Mouse (Mus musculus) intestine, embryonic 15.5 days (tissue): ENCODE measurements at regions not wholly inside any gene's neighbourhood (a gene's known extent, or its start where the extent isn't known, plus 50 kb on each side); places are given as distances from the start of the nearest gene placed in this dataset.
A peak's percentile ranks its signal among the peaks of the same experiment; 100 is the strongest.

Source experiments
- ATAC-seq: fragments of 200-750 bp; cut with Nextera tagmentation; 2 replicates; pipeline ENCODE4 v1.8.0; 2017; ENCODE audit warnings: moderate TSS enrichment, moderate library complexity
- H3K27ac ChIP-seq: fragments of 300-500 bp; sonication (generic); 2 replicates; pipeline ENCODE4 v1.5.1; 2015; ENCODE audit warnings: mild to moderate bottlenecking, inconsistent platforms
- H3K27me3 ChIP-seq: fragments of 300-500 bp; sonication (generic); replicated peaks from 2 replicates; pipeline ENCODE4 v1.6.1; 2015; ENCODE audit warnings: inconsistent platforms
- H3K36me3 ChIP-seq: fragments of 300-500 bp; sonication (generic); 2 replicates; pipeline ENCODE4 v1.6.1; 2015; ENCODE audit warnings: inconsistent platforms
- H3K4me1 ChIP-seq: fragments of 300-500 bp; sonication (generic); replicated peaks from 2 replicates; pipeline ENCODE4 v1.6.1; 2015; ENCODE audit warnings: inconsistent platforms
- H3K4me2 ChIP-seq: fragments of 300-500 bp; sonication (generic); replicated peaks from 2 replicates; pipeline ENCODE4 v1.6.1; 2015; ENCODE audit warnings: mild to moderate bottlenecking, inconsistent platforms
- H3K4me3 ChIP-seq: fragments of 300-500 bp; sonication (generic); replicated peaks from 2 replicates; pipeline ENCODE4 v1.5.1; 2015; ENCODE audit warnings: inconsistent platforms
- H3K9ac ChIP-seq: fragments of 300-500 bp; sonication (generic); 2 replicates; pipeline ENCODE4 v1.6.1; 2015; ENCODE audit warnings: inconsistent platforms
- H3K9me3 ChIP-seq: fragments of 300-500 bp; sonication (generic); 2 replicates; pipeline ENCODE4 v1.6.1; 2016; ENCODE audit warnings: inconsistent platforms
- WGBS: fragments of 180-500 bp; shearing (Covaris S2); methylation state at CpG from one replicate; pipeline ENCODE4 v1.1.7; 2015; 5-methylcytosine and 5-hydroxymethylcytosine counted together

- H3K27me3 ChIP-seq: peaks cover 17% of the 10 kb centered on the region
These were observed 57.9 kb upstream of the Tnrc6c start for GRCm38 (mm10) chr11:117596201-117596600.

GRCm38 (mm10) chr11:117597754-117598153, 56.3 kb upstream of the Tnrc6c start:
- no peak overlapping the region for H3K27ac ChIP-seq
- H3K9ac ChIP-seq: no peak overlapping the region
- peaks cover 22% of the 10 kb centered on the region for H3K4me1 ChIP-seq
- H3K27me3 ChIP-seq: peaks cover 22% of the 10 kb centered on the region
- ATAC-seq: no peak
- no peaks in the 10 kb centered on the region for H3K36me3 ChIP-seq
- H3K9me3 ChIP-seq: no peaks in the 10 kb centered on the region
- 35% methylated on average over 5 of the region's 5 CpGs for WGBS
- H3K4me2 ChIP-seq: no peak overlapping the region
- H3K4me3 ChIP-seq: no peak overlapping the region

More at GRCm38 (mm10) chr11:117596201-117596600, 57.9 kb upstream of the Tnrc6c start:
- H3K36me3 ChIP-seq: no peaks in the 10 kb centered on the region
- H3K9ac ChIP-seq: no peak overlapping the region
- H3K4me1 ChIP-seq: peaks cover 22% of the 10 kb centered on the region
- H3K4me3 ChIP-seq: no peak overlapping the region
- 79% methylated on average over 6 of the region's 6 CpGs for WGBS
- no peak for ATAC-seq
- H3K27ac ChIP-seq: no peak overlapping the region
- no peaks in the 10 kb centered on the region for H3K9me3 ChIP-seq
- no peak overlapping the region for H3K4me2 ChIP-seq

GRCm38 (mm10) chr11:117598170-117598583, 55.9 kb upstream of the Tnrc6c start:
- Histone ChIP-seq H3K9ac (no peak overlapping the region), H3K4me2 (no peak overlapping the region), H3K36me3 (no peaks in the 10 kb centered on the region), H3K9me3 (no peaks in the 10 kb centered on the region), H3K4me3 (no peak overlapping the region), H3K4me1 (peaks cover 22% of the 10 kb centered on the region), H3K27ac (no peak overlapping the region), H3K27me3 (peaks cover 22% of the 10 kb centered on the region)
- WGBS: 17% methylated on average over 6 of the region's 6 CpGs
- ATAC-seq: no peak

- peaks cover 22% of the 10 kb centered on the region for H3K27me3 ChIP-seq
- peaks cover 22% of the 10 kb centered on the region for H3K4me1 ChIP-seq
- ATAC-seq: 0 out of 2 replicates have a peak, but pooled peaks have one; percentile 15
- WGBS: 9% methylated on average over 9 of the region's 9 CpGs
- peak overlapping the region; percentile 26 for H3K4me3 ChIP-seq
- H3K36me3 ChIP-seq: no peaks in the 10 kb centered on the region
- H3K9me3 ChIP-seq: no peaks in the 10 kb centered on the region
- H3K4me2 ChIP-seq: peak overlapping the region; percentile 63
- no peak overlapping the region for H3K27ac ChIP-seq
- peak overlapping the region; percentile 36 for H3K9ac ChIP-seq
These were observed 55.5 kb upstream of the Tnrc6c start for GRCm38 (mm10) chr11:117598610-117599009.

GRCm38 (mm10) chr11:117599049-117599787, 54.9 kb upstream of the Tnrc6c start:
- peak; percentile 49; the same call in 1 of the 2 replicates for ATAC-seq
- peak overlapping the region; percentile 26 for H3K4me3 ChIP-seq
- 8% methylated on average over 16 of the region's 16 CpGs for WGBS
- H3K4me1 ChIP-seq: peaks cover 22% of the 10 kb centered on the region
- H3K36me3 ChIP-seq: no peaks in the 10 kb centered on the region
- peak overlapping the region; percentile 63 for H3K4me2 ChIP-seq
- no peak overlapping the region for H3K27ac ChIP-seq
- no peaks in the 10 kb centered on the region for H3K9me3 ChIP-seq
- peaks cover 22% of the 10 kb centered on the region for H3K27me3 ChIP-seq
- H3K9ac ChIP-seq: peak overlapping the region; percentile 36

GRCm38 (mm10) chr11:117599788-117600263, 54.3 kb upstream of the Tnrc6c start:
- Histone ChIP-seq H3K9ac (peak overlapping the region; percentile 36), H3K4me1 (peaks cover 22% of the 10 kb centered on the region), H3K4me3 (peak overlapping the region; percentile 26), H3K27ac (no peak overlapping the region), H3K27me3 (peaks cover 22% of the 10 kb centered on the region), H3K9me3 (no peaks in the 10 kb centered on the region), H3K36me3 (no peaks in the 10 kb centered on the region), H3K4me2 (peak overlapping the region; percentile 63)
- WGBS: 17% methylated on average over 14 of the region's 14 CpGs
- no peak for ATAC-seq

- no peak overlapping the region for H3K4me2 ChIP-seq
- H3K4me1 ChIP-seq: peaks cover 26% of the 10 kb centered on the region
- peaks cover 22% of the 10 kb centered on the region for H3K27me3 ChIP-seq
- no peaks in the 10 kb centered on the region for H3K36me3 ChIP-seq
- no peak overlapping the region for H3K27ac ChIP-seq
- H3K9me3 ChIP-seq: no peaks in the 10 kb centered on the region
- whole genome bisulfite sequencing: 46% methylated on average over 5 of the region's 5 CpGs
- no peak overlapping the region for H3K4me3 ChIP-seq
- ATAC-seq: no peak
- H3K9ac ChIP-seq: no peak overlapping the region
These were observed 52.9 kb upstream of the Tnrc6c start for GRCm38 (mm10) chr11:117601147-117601546.

GRCm38 (mm10) chr11:117604019-117604418, 50.1 kb upstream of the Tnrc6c start:
- ATAC-seq: no peak
- Histone ChIP-seq H3K27ac (no peak overlapping the region), H3K4me2 (no peak overlapping the region), H3K9me3 (no peaks in the 10 kb centered on the region), H3K9ac (no peak overlapping the region), H3K4me1 (peaks cover 16% of the 10 kb centered on the region), H3K4me3 (no peak overlapping the region), H3K27me3 (peaks cover 5% of the 10 kb centered on the region; the same call in 1 of the 2 replicates), H3K36me3 (no peaks in the 10 kb centered on the region)
- WGBS: 34% methylated on average over 2 of the region's 2 CpGs
